Comparison of ENCODE assay signal across 10 mouse cellular contexts in genomic region chr3:89853752-89854151, GRCm38 (mm10). TPM values are rescaled to one million over a fixed set of nuclear protein-coding genes. Genes with fewer than 3 reads are reported as not detected.
A peak's percentile ranks its signal among the peaks of the same experiment; 100 is the strongest.
DNase-seq lines count a peak whose midpoint lies in the region; ATAC-seq and TF ChIP-seq lines count a peak whose summit lies in the region.
"Had no signal": no experiment of that assay in that cellular context is flagged by ENCODE, and none has a peak within 500 bp of the region (broad histone marks: within the 10 kb centered on the region; RNA-seq: fewer than 3 reads in every experiment).

No protein-coding gene starts in this region.

- H3K27me3 ChIP-seq in E14TG2a.4 (ENCODE audit: insufficient read depth, low read length): no peaks in the 10 kb centered on the region
- H3K27me3 ChIP-seq in limb, embryonic 15.5 days: no peaks in the 10 kb centered on the region
- H3K27me3 ChIP-seq: midbrain, embryonic 15.5 days had no signal

- H3K36me3 ChIP-seq in E14TG2a.4 (ENCODE audit: insufficient read depth, low read length): peaks cover 6% of the 10 kb centered on the region
- no peaks in the 10 kb centered on the region for H3K36me3 ChIP-seq in limb, embryonic 15.5 days
- H3K36me3 ChIP-seq: midbrain, embryonic 15.5 days had no signal

- intact Hi-C loops in heart, postnatal 10 days (cut with DNase I): loop anchor here (1.0 kb wide), 1 partner anchor 21 kb away; no protein-coding TSS in a partner anchor

- H3K9me3 ChIP-seq in E14TG2a.4 (ENCODE audit: low read length): no peaks in the 10 kb centered on the region
- no peaks in the 10 kb centered on the region for H3K9me3 ChIP-seq in limb, embryonic 15.5 days
- H3K9me3 ChIP-seq: midbrain, embryonic 15.5 days had no signal

- peak; percentile 25; the same call in 1 of the 2 replicates for ATAC-seq in limb, embryonic 15.5 days (ENCODE audit: insufficient number of reproducible peaks, low FRiP score, low TSS enrichment, low read depth)
- ATAC-seq: midbrain, embryonic 15.5 days had no signal

- H3K4me3 ChIP-seq in E14TG2a.4 (replicated peaks; ENCODE audit: low read length): 0 out of 2 replicates have a peak overlapping the region, but pooled peaks have one; percentile 7
- H3K4me3 ChIP-seq in limb, embryonic 15.5 days: no peak overlapping the region
- H3K4me3 ChIP-seq: midbrain, embryonic 15.5 days had no signal

- H3K27ac ChIP-seq in limb, embryonic 15.5 days: no peak overlapping the region
- H3K27ac ChIP-seq: midbrain, embryonic 15.5 days had no signal

- no peak overlapping the region for H3K4me2 ChIP-seq in limb, embryonic 15.5 days
- H3K4me2 ChIP-seq: midbrain, embryonic 15.5 days had no signal

- H3K4me1 ChIP-seq in E14TG2a.4 (replicated peaks; ENCODE audit: low read depth, low read length): peaks cover 42% of the 10 kb centered on the region
- H3K4me1 ChIP-seq in limb, embryonic 15.5 days: no peaks in the 10 kb centered on the region
- H3K4me1 ChIP-seq: midbrain, embryonic 15.5 days had no signal

- H3K9ac ChIP-seq in limb, embryonic 15.5 days: no peak overlapping the region
- H3K9ac ChIP-seq: midbrain, embryonic 15.5 days had no signal

- no peak for TF ChIP-seq CTCF in E14TG2a.4 (conservative IDR thresholded peaks at IDR 0.05; ENCODE audit: low read length)

- peak; percentile 51 for DNase-seq in adrenal gland, postnatal 10 days
- peak; percentile 73 to 74 for DNase-seq in heart, postnatal 10 days
- DNase-seq in testis, postnatal 14 days (ENCODE audit: low spot score): no peak
- DNase-seq in right cerebral cortex, adult 18-20 months: no peak
- DNase-seq in layer of hippocampus, adult 9-11 months: no peak
- DNase-seq in c-Kit-positive CD71-positive TER-119-positive erythroid progenitor cells, embryonic 14.5 days (ENCODE audit: low spot score): no peak
- DNase-seq: thymus, postnatal 4 days had no signal

- WGBS in limb, embryonic 15.5 days: 71% methylated on average over 5 of the region's 5 CpGs

RNA-seq across cellular contexts. Expression of gene She, which starts 22.6 kb away (rescaled TPM):
- total RNA-seq in adrenal gland, postnatal 10 days (2021): 10 to 100 TPM; 14.9 to 17.5 TPM
- 10 to 100 TPM; 24.8 to 25.3 TPM for total RNA-seq in heart, postnatal 10 days (2021)
- 2.7 and 3.9 TPM in 2 replicates for polyA plus RNA-seq in limb, embryonic 15.5 days (2015; fragmentation: Nextera tagmentation; extraction: Ambion mirVana)

RNA-seq across cellular contexts. Expression of gene Il6ra, which starts 59.2 kb away (rescaled TPM):
- 10 to 100 TPM in 1 of 2 experiments, 1 to 10 TPM in 1; 7.2 to 17.2 TPM for total RNA-seq in adrenal gland, postnatal 10 days (2021)
- 1 to 10 TPM; 3.9 to 4.0 TPM for total RNA-seq in heart, postnatal 10 days (2021)
- polyA plus RNA-seq in limb, embryonic 15.5 days (2015; fragmentation: Nextera tagmentation; extraction: Ambion mirVana): 2.9 and 3.0 TPM in 2 replicates

Comparison
In these comparisons a context has a peak if more than half of its experiments do, and no peak if none do; other contexts are left out.
1. DNase-seq: peak in adrenal gland, postnatal 10 days (single experiment) and heart, postnatal 10 days (2 of 2); none in testis, postnatal 14 days (single experiment), right cerebral cortex, adult 18-20 months (single experiment), layer of hippocampus, adult 9-11 months (single experiment) and c-Kit-positive CD71-positive TER-119-positive erythroid progenitor cells, embryonic 14.5 days (single experiment).